Mouse (Mus musculus): ENCODE results near the gene Lce3e. TPM values are rescaled to one million over a fixed set of nuclear protein-coding genes. Genes with fewer than 3 reads are reported as not detected.

Gene Lce3e
- polyA plus RNA-seq, 1 experiment, result not detected

- no peak for DNase-seq (ENCODE audit: low read depth)
- no peak for TF ChIP-seq CTCF (IDR thresholded peaks at IDR 0.05; ENCODE audit: borderline replicate concordance, extremely low read depth, insufficient read depth, insufficient read length)
- TF ChIP-seq POLR2A (IDR thresholded peaks at IDR 0.05; ENCODE audit: borderline replicate concordance, extremely low read depth, insufficient read depth, insufficient read length, poor library complexity, severe bottlenecking), result no peak
Measured at GRCm38 (mm10) chr3:93014871-93015270, 48.0 kb downstream of the Lce3e start.

GRCm38 (mm10) chr3:93015460-93016104 lies 48.7 kb downstream of the Lce3e start, which contains the start of gene Crct1:
Crct1 (minus strand) TSS chr3:93015687.
- no peak for DNase-seq (ENCODE audit: low read depth)
- no peak for TF ChIP-seq CTCF (IDR thresholded peaks at IDR 0.05; ENCODE audit: borderline replicate concordance, extremely low read depth, insufficient read depth, insufficient read length)
- TF ChIP-seq POLR2A (IDR thresholded peaks at IDR 0.05; ENCODE audit: borderline replicate concordance, extremely low read depth, insufficient read depth, insufficient read length, poor library complexity, severe bottlenecking), result no peak

Other genes with a start within 250 kb of the Lce3e start
- not detected in 2 replicates for gene Lce1f, start 246.7 kb upstream of the Lce3e start, polyA plus RNA-seq (2012; rRNA removed)
- gene Gm38119, start 228.0 kb upstream of the Lce3e start, polyA plus RNA-seq (2012; rRNA removed), result not detected in 2 replicates
- gene Lce1g, start 214.7 kb upstream of the Lce3e start, polyA plus RNA-seq (2012; rRNA removed), result not detected in 2 replicates
- not detected in 2 replicates for gene Lce1h, start 202.0 kb upstream of the Lce3e start, polyA plus RNA-seq (2012; rRNA removed)
- gene Lce1i, start 188.2 kb upstream of the Lce3e start, polyA plus RNA-seq (2012; rRNA removed), result not detected in 2 replicates
- not detected in 2 replicates for gene Lce1j, start 176.5 kb upstream of the Lce3e start, polyA plus RNA-seq (2012; rRNA removed)
- not detected in 2 replicates for gene Lce1k, start 159.2 kb upstream of the Lce3e start, polyA plus RNA-seq (2012; rRNA removed)
- gene Kprp, start 139.8 kb upstream of the Lce3e start, polyA plus RNA-seq (2012; rRNA removed), result not detected in 2 replicates
- gene Lce1l, start 115.8 kb upstream of the Lce3e start, polyA plus RNA-seq (2012; rRNA removed), result not detected in 2 replicates
- not detected in 2 replicates for gene 2310050C09Rik, start 96.8 kb upstream of the Lce3e start, polyA plus RNA-seq (2012; rRNA removed)
- gene Lce3a, start 40.8 kb upstream of the Lce3e start, polyA plus RNA-seq (2012; rRNA removed), result not detected in 2 replicates
- gene Lce3b, start 34.1 kb upstream of the Lce3e start, polyA plus RNA-seq (2012; rRNA removed), result not detected in 2 replicates
- not detected in 2 replicates for gene Lce3c, start 22.6 kb upstream of the Lce3e start, polyA plus RNA-seq (2012; rRNA removed)
- not detected in 2 replicates for gene Lce3d, start 9.7 kb upstream of the Lce3e start, polyA plus RNA-seq (2012; rRNA removed)
- not detected in 2 replicates for gene Lce3f, start 25.2 kb downstream of the Lce3e start, polyA plus RNA-seq (2012; rRNA removed)
- 0.59 and 1.0 TPM in 2 replicates for gene Crct1, start 48.6 kb downstream of the Lce3e start, polyA plus RNA-seq (2012; rRNA removed)
- gene Lce1m, start 52.0 kb downstream of the Lce3e start, polyA plus RNA-seq (2012; rRNA removed), result not detected in 2 replicates
- not detected in 2 replicates for gene Gm4858, start 101.8 kb downstream of the Lce3e start, polyA plus RNA-seq (2012; rRNA removed)
- not detected in 2 replicates for gene Crnn, start 177.7 kb downstream of the Lce3e start, polyA plus RNA-seq (2012; rRNA removed)
- gene Flg2, start 230.2 kb downstream of the Lce3e start, polyA plus RNA-seq (2012; rRNA removed), result not detected in 2 replicates